Mouse (Mus musculus) gastrocnemius, postnatal 14 days (tissue): ENCODE measurements at regions not wholly inside any gene's neighbourhood (a gene's known extent, or its start where the extent isn't known, plus 50 kb on each side); places are given as distances from the start of the nearest gene placed in this dataset.

Experiments
- DNase-seq: peaks from one replicate; pipeline ENCODE4 v3.0.0; 2021; ENCODE audit warnings: mixed read lengths
- intact Hi-C: fragments of 180-260 bp; cut with DNase I; formaldehyde crosslinking; loops from one replicate; pipeline ENCODE4 v1.15.1; 2025; ENCODE audit warnings: low total_unique reads

DNA sequence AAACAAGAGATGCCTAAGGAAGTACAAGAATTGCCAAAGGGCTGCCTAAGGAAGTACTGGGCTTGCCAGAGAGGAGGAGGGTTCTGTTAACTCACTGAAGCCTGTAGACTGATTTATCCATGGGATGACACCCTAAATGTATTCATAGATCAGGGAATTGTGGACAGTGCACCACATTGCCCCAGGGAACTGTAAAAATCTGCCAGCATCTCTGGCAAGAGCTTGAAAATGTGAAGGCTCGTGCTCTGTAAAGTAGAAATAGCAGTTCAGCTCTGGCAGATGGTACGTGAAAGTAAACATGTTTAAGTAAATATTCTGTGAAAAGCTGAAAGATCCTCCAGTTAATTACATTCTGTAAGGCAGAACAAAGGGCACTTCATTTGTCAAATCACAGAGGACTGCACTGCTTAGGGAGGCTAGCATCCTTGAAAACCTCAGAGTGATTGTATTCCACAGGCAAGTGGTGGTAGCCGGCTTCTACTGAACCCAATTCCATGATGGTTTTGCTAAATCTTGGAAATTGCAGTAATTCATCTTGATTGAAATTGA is 445.9 kb upstream of the Grin3a start:
- intact Hi-C loops = no loop called here
- DNase-seq = no peak

GRCm38 (mm10) chr4:50286602-50287001 is 441.1 kb upstream of the Grin3a start:
- no peak for DNase-seq
- intact Hi-C loops = no loop called here

DNA sequence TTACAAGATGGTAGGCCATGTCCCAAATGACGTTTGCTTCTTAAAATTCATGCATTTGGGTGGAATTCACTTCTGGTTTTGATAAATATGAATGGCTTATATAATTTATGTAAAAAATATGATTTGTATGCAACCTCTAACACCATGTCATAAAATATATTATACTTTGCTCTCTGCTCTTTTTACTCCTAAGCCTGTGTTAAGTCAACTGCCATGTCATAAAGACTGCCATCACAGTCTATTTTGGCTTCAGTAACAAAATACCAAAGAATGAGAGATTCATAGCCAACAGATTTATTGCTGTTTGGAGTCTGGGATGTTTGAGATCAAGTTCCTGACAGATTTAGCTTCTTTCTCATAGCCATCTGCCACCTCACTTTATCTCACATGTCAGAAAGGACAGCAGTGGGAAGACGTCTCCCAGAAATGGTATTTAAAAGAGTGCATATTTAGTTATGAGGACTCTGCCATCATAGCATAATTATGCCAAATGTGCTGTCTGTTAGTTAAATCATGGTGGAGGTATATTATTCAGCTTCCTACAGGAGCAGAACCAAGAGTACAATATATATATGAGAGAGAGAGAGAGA is 413.6 kb upstream of the Grin3a start:
- DNase-seq = no peak
- intact Hi-C loops = no loop called here

DNA sequence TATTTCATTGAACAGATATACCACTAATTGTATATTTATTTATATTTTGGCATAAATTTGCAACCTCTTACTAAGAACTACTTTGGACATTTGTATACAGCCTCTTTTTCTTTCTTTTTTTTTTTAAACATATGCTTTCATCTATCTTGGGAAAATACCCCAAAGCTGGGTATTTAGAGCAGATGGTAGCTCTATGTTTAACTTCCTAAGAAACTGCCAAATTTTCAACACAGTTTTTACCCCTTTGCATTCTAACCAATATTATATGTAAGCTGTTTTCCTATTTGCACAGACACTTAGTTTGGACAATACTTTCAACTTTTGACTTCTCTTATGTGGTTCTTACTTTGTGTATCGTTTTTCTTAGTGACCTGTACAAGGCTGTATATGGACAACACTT is 396.5 kb upstream of the Grin3a start:
- intact Hi-C loops = no loop called here
- DNase-seq = no peak

DNA sequence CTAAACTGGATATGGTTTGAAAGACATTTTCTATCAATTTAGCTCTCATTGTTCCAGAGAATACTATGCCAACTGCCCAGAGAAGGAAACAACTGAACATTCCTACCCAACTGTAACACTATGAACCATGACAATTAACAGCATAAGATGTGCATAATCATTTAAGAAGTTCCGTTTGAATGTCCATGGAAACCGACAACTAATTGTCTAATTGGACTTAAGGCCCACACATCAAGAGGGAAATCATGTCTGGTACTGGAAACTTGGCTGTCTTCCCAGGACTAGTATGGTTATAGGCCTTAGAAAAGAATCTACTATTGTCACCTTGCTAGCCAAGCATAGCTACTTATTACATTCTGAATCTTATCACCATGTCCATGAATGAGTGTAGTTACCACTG is 395.4 kb upstream of the Grin3a start:
- DNase-seq = no peak
- intact Hi-C loops = no loop called here

- no peak for DNase-seq
- intact Hi-C loops = no loop called here
Observed at GRCm38 (mm10) chr4:50239386-50239785, 393.8 kb upstream of the Grin3a start.

DNA sequence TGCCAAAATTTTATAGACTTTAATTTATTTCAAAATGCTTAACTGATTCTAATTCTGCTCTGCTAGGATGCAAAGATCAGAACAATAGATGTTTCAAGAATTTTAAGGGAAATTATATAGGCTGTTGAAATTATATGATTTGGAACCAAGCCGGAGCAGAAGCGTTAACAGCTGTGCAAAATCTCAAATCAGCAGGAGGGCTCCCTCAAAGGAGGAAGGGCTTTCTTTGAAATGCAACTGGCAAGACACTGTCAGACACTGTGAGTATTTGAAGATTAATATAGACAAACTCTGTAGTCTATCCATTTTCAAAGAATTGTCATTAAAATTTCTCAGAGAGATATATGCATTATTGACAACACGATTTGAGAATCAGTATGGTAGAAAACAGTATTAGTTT is 389.9 kb upstream of the Grin3a start:
- no peak for DNase-seq
- intact Hi-C loops = no loop called here

DNA sequence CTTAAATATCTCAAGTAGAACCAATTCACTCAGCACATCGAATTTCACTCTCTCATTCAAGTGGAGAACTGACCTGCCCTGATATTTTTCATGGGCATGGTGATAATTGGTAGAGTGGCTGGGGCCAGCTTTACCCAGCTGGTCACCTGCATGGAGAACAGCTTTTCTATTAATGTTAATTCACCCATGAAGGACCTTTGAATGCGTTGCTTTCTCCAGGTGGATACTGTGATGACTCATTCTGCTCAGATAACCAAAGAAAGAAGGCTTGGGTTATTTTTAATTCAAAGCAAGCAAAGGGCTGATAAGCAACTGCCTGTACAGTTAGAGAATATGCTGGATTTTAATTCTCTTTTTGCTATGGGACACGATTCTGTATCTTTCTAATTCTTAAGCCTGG is 357.8 kb upstream of the Grin3a start:
- intact Hi-C loops = no loop called here
- no peak for DNase-seq

DNA sequence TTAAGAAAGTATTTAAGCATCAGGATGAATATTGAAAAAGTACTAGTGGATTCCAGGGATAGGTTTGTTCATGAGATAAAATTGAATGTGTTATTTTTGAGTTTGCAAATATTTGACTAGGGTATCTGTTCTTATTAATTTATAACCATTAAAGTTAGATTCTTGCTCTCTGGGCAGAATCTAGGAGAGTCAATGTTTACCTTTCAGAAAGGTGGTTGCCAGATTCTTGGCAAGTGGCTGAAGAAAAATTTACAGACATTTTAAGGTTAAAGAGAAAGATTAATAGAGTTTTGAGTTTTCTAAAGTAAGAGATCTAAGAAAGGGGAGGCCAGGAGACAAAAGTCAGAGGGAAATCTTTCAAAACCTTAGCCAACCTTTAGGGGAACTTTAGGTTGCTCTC is 331.7 kb upstream of the Grin3a start:
- no peak for DNase-seq
- intact Hi-C loops = no loop called here

- intact Hi-C loops = no loop called here
- DNase-seq = no peak
Observed at GRCm38 (mm10) chr4:50176656-50177055, 331.1 kb upstream of the Grin3a start.

GRCm38 (mm10) chr4:50160893-50161292 is 315.3 kb upstream of the Grin3a start:
- intact Hi-C loops = no loop called here
- no peak for DNase-seq

- intact Hi-C loops = no loop called here
Observed at GRCm38 (mm10) chr4:50145926-50146325, 300.4 kb upstream of the Grin3a start.

GRCm38 (mm10) chr4:50130262-50130661 is 284.7 kb upstream of the Grin3a start:
- intact Hi-C loops = no loop called here

More at GRCm38 (mm10) chr4:50145926-50146325, 300.4 kb upstream of the Grin3a start:
- DNase-seq = no peak

DNA sequence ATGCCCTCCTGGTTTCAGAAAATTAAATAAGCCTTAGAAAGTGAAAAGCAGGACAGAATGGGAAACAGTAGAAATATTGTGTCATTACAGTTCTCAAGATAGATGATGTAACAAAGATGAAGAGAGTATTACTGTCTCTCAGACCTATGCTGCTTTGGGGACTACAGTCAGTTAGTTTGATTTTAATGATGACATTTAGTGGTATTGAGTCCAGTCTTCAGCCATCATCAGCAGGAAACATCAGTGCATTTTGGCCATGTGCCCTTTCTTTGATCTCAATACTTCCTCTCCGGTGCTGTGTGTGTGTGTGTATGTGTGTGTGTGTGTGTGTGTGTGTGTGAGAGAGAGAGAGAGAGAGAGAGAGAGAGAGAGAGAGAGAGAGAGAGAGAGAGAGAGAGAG is 261.0 kb upstream of the Grin3a start:
- intact Hi-C loops = no loop called here
- no peak for DNase-seq

More at GRCm38 (mm10) chr4:50130262-50130661, 284.7 kb upstream of the Grin3a start:
- peak; percentile 12 for DNase-seq

- no peak for DNase-seq
- intact Hi-C loops = no loop called here
Observed at GRCm38 (mm10) chr4:50087860-50088259, 242.3 kb upstream of the Grin3a start.

DNA sequence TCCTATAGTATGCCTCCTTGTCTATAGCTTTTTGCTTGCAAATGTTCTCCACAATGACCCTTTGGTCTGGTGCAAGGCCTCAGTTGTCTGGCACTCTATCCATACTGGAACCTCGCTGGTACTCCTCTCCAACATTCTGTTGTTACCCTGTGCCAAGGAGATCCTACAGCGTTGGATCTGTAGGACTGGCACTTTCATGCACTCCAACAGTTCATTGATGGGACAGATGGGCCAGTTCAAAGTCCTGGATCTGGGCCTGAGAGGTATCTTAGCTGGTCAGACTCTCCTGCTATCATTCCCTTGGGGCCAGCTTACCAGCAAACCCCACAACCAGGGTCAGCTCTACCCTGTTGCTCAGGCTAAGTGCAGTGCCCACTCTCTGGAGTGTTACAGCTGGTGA is 241.1 kb upstream of the Grin3a start:
- intact Hi-C loops = no loop called here
- DNase-seq = no peak

- no peak for DNase-seq
- intact Hi-C loops = no loop called here
Observed at GRCm38 (mm10) chr4:50055519-50055918, 210.0 kb upstream of the Grin3a start.

GRCm38 (mm10) chr4:50041476-50041875 is 195.9 kb upstream of the Grin3a start:
- DNase-seq = no peak
- intact Hi-C loops = no loop called here

DNA sequence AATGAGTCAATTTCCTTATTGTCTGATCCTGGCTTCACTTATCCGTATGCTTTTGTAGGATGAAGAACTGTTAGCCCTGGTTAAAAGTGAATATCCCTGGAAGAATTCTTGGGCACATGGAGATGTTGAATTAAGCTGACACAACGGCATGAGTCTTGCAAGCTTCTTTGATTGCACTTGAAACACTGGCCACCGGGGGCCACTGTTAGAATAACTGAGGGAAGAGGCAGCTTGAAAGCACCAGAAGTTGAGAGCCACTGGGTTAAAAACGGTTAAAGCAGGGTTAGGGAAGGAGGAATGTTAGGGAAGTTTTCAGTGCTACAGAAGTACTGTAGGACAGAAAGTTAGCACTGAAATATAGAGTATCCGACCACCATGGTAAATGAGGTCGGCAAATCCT is 190.5 kb upstream of the Grin3a start:
- intact Hi-C loops = no loop called here
- DNase-seq = no peak

DNA sequence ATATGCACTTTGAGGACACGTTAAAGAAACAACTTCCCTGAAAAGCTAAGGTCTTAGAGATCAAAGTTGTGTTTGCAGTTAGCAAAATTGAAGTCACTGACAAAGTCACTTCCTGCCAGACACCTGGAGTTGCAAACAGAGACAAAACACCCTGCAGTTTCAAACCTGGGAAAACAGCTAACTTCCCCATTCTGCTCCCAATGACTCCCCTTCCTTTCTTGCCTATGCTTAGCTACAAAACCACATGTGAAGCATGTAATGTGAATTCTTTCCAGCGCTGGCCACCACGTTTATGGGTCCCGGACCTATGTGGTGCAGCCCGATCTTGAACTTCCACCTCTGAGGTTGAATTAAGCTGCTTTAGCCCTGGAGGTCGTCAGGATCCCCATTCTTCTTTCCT is 179.8 kb upstream of the Grin3a start:
- intact Hi-C loops = no loop called here
- no peak for DNase-seq
